Mouse (Mus musculus) heart, adult 2 months (tissue): ENCODE measurements at regions not wholly inside any gene's neighbourhood (a gene's known extent, or its start where the extent isn't known, plus 50 kb on each side); places are given as distances from the start of the nearest gene placed in this dataset.

Experiments
- DNase-seq, 2 experiments: peaks; one replicate each; pipeline ENCODE4 v3.0.0; 2021
- H3K27ac ChIP-seq: fragments of 200-600 bp; 2 replicates; pipeline ENCODE4 v1.8.1; 2022
- H3K27me3 ChIP-seq: fragments of 200-500 bp; 2 replicates; pipeline ENCODE4 v1.6.1; 2012; ENCODE audit warnings: mild to moderate bottlenecking, low read length, inconsistent platforms, mixed read lengths; ENCODE audit not compliant: control insufficient read depth, insufficient read depth
- H3K36me3 ChIP-seq: fragments of 200-500 bp; 2 replicates; pipeline ENCODE4 v1.6.1; 2012; ENCODE audit warnings: low read length, inconsistent platforms; ENCODE audit not compliant: control insufficient read depth, insufficient read depth
- H3K4me1 ChIP-seq: fragments of 200-500 bp; 2 replicates; pipeline ENCODE4 v1.6.1; 2011; ENCODE audit warnings: low read length; ENCODE audit not compliant: control insufficient read depth, insufficient read depth
- H3K4me3 ChIP-seq: fragments of 200-600 bp; 2 replicates; pipeline ENCODE4 v1.8.1; 2022
- H3K79me2 ChIP-seq: fragments of 200-500 bp; replicated peaks from 2 replicates; pipeline ENCODE4 v1.6.1; 2012; ENCODE audit warnings: mild to moderate bottlenecking, inconsistent platforms, low read length, moderate library complexity, mixed read lengths; ENCODE audit not compliant: control insufficient read depth, insufficient read depth
- H3K9ac ChIP-seq: fragments of 200-500 bp; 2 replicates; pipeline ENCODE4 v1.6.1; 2012; ENCODE audit warnings: low read depth, mild to moderate bottlenecking, control low read depth, inconsistent platforms, low read length, mixed read lengths
- CTCF ChIP-seq: fragments of 200-600 bp; IDR thresholded peaks from 2 replicates; pipeline ENCODE4 v1.8.1; 2022; ENCODE audit warnings: antibody characterized with exemption, mild to moderate bottlenecking, moderate library complexity
- EP300 ChIP-seq: fragments of 200-500 bp; IDR thresholded peaks from 2 replicates; pipeline ENCODE4 v1.6.1; 2011; ENCODE audit warnings: low read depth, low read length, control low read depth; ENCODE audit not compliant: insufficient read depth
- POLR2A ChIP-seq: fragments of 200-500 bp; IDR thresholded peaks from 2 replicates; pipeline ENCODE4 v1.6.1; 2011; ENCODE audit warnings: mild to moderate bottlenecking, low read depth, low read length, control low read depth; ENCODE audit not compliant: insufficient read depth
- WGBS: fragments of 180-500 bp; shearing (Covaris S2); methylation state at CpG from one replicate; pipeline ENCODE4 v1.1.7; 2018; 5-methylcytosine and 5-hydroxymethylcytosine counted together
- intact Hi-C: fragments of 180-260 bp; cut with DNase I; formaldehyde crosslinking; loops from one replicate; pipeline ENCODE4 v1.15.1; 2025

DNA sequence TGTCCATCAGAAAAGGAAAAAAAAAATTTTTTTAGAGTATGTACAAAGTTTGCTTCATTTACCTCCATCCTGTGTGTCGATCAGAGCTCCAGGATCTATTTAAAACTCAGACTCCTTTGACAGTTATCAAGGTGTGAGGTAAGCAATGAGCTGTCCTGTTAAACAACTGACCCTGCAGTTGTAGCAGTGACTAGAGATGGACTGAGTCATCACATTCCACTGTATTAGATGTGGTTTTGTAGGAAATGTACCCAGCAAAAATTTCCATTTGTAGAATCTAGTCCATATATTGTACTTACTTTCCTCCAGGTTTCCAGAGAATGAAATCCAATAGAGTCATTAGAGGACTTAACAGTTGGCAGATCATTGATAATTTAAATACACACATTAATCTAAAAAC lies 1459.3 kb downstream of the Slc22a22 start:
- H3K4me1 ChIP-seq: no peaks in the 10 kb centered on the region
- intact Hi-C loops: no loop called here
- WGBS: 42% methylated on average over 1 of the region's 1 CpGs
- no peak overlapping the region for H3K27ac ChIP-seq
- DNase-seq: no peak
- no peak overlapping the region for H3K9ac ChIP-seq
- TF ChIP-seq POLR2A (no peak), CTCF (no peak), EP300 (no peak)
- no peaks in the 10 kb centered on the region for H3K36me3 ChIP-seq
- H3K27me3 ChIP-seq: no peaks in the 10 kb centered on the region
- H3K4me3 ChIP-seq: no peak overlapping the region
- H3K79me2 ChIP-seq: no peaks in the 10 kb centered on the region

DNA sequence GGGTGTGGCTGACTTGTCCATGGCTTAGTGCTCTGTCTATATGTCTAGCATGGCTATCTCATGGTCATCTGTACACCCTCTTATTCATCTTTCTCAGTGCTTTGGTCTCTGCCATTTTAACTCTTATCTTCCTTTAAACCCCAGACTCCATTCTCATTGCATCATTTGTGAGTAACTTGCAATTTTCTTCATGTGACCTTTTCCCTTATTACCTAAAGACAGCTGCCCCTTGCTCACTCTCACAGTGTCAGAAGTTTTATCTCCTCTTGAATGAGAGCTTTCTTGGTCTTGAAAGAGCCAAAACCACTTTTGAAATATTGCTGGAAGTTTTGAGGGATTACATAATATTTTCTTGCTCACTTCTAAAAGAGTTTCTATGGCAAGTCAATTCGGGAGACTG lies 1459.9 kb downstream of the Slc22a22 start:
- Histone ChIP-seq H3K9ac (no peak overlapping the region), H3K4me1 (no peaks in the 10 kb centered on the region), H3K36me3 (no peaks in the 10 kb centered on the region), H3K27ac (no peak overlapping the region), H3K27me3 (no peaks in the 10 kb centered on the region), H3K4me3 (no peak overlapping the region), H3K79me2 (no peaks in the 10 kb centered on the region)
- DNase-seq: no peak
- 73% methylated on average over 1 of the region's 1 CpGs for WGBS
- intact Hi-C loops: no loop called here
- no peak for TF ChIP-seq EP300
- no peak for TF ChIP-seq POLR2A
- no peak for TF ChIP-seq CTCF

DNA sequence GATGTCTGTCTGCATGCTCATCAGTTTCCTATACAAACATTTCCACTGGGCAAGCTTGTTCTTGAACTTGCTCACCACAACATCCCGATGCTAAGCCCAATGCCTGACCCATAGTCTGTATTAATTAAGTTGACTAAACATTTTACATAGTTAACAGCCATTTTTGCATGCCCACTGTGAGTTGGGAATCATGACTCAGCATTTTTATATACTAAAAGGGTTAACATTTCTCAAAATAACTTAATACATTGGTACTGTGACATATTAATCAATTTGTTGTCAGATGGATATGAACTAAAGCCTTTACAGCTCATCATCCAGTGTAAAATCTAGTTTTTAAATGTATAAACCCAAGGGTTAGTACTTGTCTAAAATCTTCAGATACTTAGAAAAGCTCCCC lies 1461.4 kb downstream of the Slc22a22 start:
- intact Hi-C loops: no loop called here
- WGBS: 85% methylated on average over 1 of the region's 1 CpGs
- no peak for DNase-seq
- H3K79me2 ChIP-seq: no peaks in the 10 kb centered on the region
- no peak overlapping the region for H3K4me3 ChIP-seq
- H3K27me3 ChIP-seq: no peaks in the 10 kb centered on the region
- H3K9ac ChIP-seq: no peak overlapping the region
- H3K36me3 ChIP-seq: no peaks in the 10 kb centered on the region
- no peaks in the 10 kb centered on the region for H3K4me1 ChIP-seq
- no peak overlapping the region for H3K27ac ChIP-seq
- TF ChIP-seq CTCF: no peak
- no peak for TF ChIP-seq POLR2A
- TF ChIP-seq EP300: no peak

DNA sequence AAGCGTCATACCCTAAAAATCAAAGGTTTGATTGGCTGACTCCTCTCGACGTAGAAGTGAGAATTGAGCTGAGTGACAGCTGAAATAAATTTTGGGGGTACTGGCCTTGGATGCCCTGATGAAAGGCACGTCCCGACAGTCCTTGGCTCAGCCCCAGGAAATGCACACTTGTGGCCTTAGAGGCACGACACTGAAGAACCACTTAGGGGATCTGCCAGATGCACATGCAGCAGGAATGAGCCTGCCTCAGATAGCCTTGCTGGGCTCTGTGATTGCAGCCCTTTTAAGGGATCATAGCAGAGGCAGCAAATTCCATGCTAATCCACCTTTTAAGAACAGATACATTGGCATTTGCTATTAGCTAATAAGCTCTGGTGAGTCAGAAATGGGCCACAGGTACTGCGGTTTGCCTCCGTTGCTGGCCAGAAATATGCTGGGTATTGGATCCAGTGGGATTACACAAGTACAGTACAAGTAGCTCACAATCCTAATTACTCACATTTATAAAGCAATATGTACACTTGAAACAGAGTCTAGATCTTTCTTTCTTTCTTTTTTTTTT lies 1463.3 kb downstream of the Slc22a22 start:
- no peak overlapping the region for H3K27ac ChIP-seq
- no peak for TF ChIP-seq POLR2A
- TF ChIP-seq CTCF: no peak
- TF ChIP-seq EP300: no peak
- intact Hi-C loops: no loop called here
- no peaks in the 10 kb centered on the region for H3K27me3 ChIP-seq
- 51% methylated on average over 8 of the region's 8 CpGs for WGBS
- H3K9ac ChIP-seq: no peak overlapping the region
- no peak overlapping the region for H3K4me3 ChIP-seq
- no peaks in the 10 kb centered on the region for H3K36me3 ChIP-seq
- H3K79me2 ChIP-seq: no peaks in the 10 kb centered on the region
- peak; percentile 15 to 20 for DNase-seq
- H3K4me1 ChIP-seq: no peaks in the 10 kb centered on the region

DNA sequence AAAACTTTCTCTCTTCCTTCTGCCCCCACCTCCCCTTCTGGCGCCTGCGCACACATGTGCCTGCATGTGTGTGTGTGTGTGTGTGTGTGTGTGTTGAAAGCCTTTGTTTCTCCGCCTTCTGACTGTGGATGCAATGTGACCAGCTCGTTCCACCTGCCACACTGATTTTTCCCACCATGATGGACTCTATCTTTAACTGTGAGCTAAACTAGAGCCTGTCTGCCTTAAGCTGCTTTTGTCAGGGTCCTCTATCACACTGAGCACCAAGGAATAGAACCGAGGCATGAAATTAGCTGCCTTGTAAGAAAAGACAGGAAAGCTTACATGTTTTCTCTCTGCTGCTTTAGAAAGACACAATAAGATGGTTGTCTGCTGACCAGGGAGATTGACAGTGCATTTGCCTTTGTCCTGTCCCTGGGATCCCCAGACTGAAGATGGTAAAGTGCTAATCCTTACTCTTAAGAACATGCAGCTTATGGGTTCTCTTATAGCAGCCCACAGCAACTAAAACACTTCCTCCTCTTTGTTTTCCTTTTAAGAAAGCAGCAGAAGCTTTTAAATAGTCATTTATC lies 1468.7 kb downstream of the Slc22a22 start:
- 90% methylated on average over 5 of the region's 5 CpGs for WGBS
- H3K4me3 ChIP-seq: no peak overlapping the region
- no peak overlapping the region for H3K27ac ChIP-seq
- TF ChIP-seq CTCF: no peak
- no peaks in the 10 kb centered on the region for H3K79me2 ChIP-seq
- no peak for DNase-seq
- no peak overlapping the region for H3K9ac ChIP-seq
- H3K4me1 ChIP-seq: no peaks in the 10 kb centered on the region
- intact Hi-C loops: no loop called here
- H3K36me3 ChIP-seq: no peaks in the 10 kb centered on the region
- no peaks in the 10 kb centered on the region for H3K27me3 ChIP-seq

DNA sequence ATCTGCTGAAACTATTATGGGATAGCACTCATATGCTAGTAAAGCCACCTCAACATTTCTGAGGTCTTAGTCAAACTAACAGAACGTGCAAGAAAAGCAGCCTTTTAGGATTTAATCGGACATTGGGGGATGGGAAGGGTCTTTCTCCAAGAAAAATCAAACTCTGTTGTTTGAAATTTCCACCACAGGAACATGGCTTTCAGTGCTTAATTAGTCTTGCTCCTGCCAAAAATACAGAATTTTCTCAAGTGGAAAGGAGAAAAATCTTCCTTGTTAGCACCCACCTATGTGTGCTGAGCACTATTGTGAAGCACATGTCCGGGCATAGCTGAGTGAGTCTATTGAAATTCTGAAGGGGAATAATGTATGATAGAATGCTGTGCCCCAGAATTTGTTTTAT lies 1470.0 kb downstream of the Slc22a22 start:
- Histone ChIP-seq H3K27ac (no peak overlapping the region), H3K4me1 (no peaks in the 10 kb centered on the region), H3K4me3 (no peak overlapping the region), H3K79me2 (no peaks in the 10 kb centered on the region), H3K9ac (no peak overlapping the region), H3K36me3 (no peaks in the 10 kb centered on the region), H3K27me3 (no peaks in the 10 kb centered on the region)
- intact Hi-C loops: no loop called here
- WGBS: 87% methylated on average over 3 of the region's 3 CpGs
- TF ChIP-seq POLR2A: no peak
- TF ChIP-seq EP300: no peak
- TF ChIP-seq CTCF: no peak
- no peak for DNase-seq
